Mouse (Mus musculus): ENCODE data around the gene Cask. TPM values are rescaled to one million over a fixed set of nuclear protein-coding genes. Genes with fewer than 3 reads are reported as not detected.

Cask gene
- polyA plus RNA-seq (2012): 0.15 TPM in 1 of 2 replicates, not detected in the other

DNA sequence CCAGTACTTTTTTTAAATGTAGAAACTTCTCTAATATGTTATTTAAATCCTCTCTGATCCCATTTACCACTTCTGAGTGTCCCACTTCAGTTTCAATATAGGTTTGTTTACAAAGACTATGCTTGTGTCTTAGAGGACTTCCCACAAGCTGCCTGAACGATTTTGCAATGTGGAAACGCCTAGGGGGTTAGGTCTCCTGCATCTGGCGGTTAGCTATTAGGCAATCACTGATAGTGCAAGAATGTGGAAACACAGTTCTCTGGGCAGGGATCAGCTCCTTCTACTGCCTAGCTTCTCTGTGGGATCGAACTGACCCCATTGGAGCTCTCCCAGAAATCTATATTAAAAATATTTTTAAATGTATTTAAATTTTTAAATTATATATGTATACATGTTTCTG is at the start of gene Cask:
Cask (minus strand) TSS at position 83 of the 400 bp plus-strand sequence.
- Histone ChIP-seq H3K27me3 (ENCODE audit: control insufficient read depth) (peaks cover 3% of the 10 kb centered on the region; the same call in 1 of the 2 replicates), H3K4me3 (replicated peaks) (no peak within 1 kb of the TSS), H3K9me3 (ENCODE audit: control insufficient read depth, low read length) (peaks cover 4% of the 10 kb centered on the region), H3K4me1 (ENCODE audit: control insufficient read depth) (peaks cover 15% of the 10 kb centered on the region), H3K36me3 (ENCODE audit: control insufficient read depth) (no peaks in the 10 kb centered on the region)
- TF ChIP-seq GATA1 (IDR thresholded peaks at IDR 0.05; ENCODE audit: low read length): no peak
- TF ChIP-seq TAL1 (IDR thresholded peaks at IDR 0.05; ENCODE audit: low read length): no peak

DNA sequence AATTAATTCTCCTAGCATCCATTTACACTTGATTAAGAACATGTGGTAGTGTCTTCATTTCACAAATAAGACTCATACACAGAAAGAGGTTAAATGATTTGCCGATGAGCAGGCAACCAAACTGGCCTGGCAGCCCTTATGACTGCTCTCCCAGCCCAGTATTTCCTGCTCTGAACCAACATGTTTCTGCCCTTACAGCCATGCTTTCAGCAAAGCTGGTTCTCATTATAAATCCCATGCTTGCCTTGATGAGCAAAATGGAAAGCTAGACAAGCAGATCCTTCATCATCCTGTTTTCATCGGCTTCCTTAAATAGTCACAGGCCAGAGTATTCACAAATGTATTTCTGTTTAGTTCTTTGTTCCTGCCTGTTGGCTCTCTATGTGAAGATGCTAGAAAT is 38.8 kb upstream of the Cask start:
- no peaks in the 10 kb centered on the region for H3K4me1 ChIP-seq (ENCODE audit: control insufficient read depth)
- H3K4me3 ChIP-seq (replicated peaks): no peak overlapping the region
- no peaks in the 10 kb centered on the region for H3K9me3 ChIP-seq (ENCODE audit: control insufficient read depth, low read length)
- TF ChIP-seq GATA1 (IDR thresholded peaks at IDR 0.05; ENCODE audit: low read length) (no peak), TAL1 (IDR thresholded peaks at IDR 0.05; ENCODE audit: low read length) (no peak)
- H3K27me3 ChIP-seq (ENCODE audit: control insufficient read depth): no peaks in the 10 kb centered on the region
- H3K36me3 ChIP-seq (ENCODE audit: control insufficient read depth): no peaks in the 10 kb centered on the region

DNA sequence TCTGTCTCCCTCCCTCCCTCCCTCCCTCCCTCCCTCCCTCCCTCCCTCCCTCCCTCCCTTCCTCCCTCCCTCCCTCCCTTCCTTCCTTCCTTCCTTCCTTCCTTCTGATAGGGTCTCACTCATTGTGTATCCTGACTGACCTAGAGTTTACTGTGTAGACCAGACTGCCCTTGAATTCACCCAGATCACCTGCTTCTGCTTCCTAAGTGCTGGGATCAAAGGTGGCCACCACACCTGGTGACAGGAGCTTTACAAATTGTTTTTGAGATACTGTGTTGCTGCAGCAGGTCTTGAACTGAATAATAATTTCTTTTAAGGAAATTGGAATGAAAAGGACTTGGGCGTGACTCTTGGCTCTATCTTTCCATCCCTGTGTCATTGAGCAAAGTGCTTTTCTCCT is 33.2 kb upstream of the Cask start:
- Histone ChIP-seq H3K4me3 (replicated peaks) (no peak overlapping the region), H3K27me3 (ENCODE audit: control insufficient read depth) (no peaks in the 10 kb centered on the region), H3K9me3 (ENCODE audit: control insufficient read depth, low read length) (no peaks in the 10 kb centered on the region), H3K36me3 (ENCODE audit: control insufficient read depth) (no peaks in the 10 kb centered on the region), H3K4me1 (ENCODE audit: control insufficient read depth) (no peaks in the 10 kb centered on the region)
- TF ChIP-seq GATA1 (IDR thresholded peaks at IDR 0.05; ENCODE audit: low read length) (no peak), TAL1 (IDR thresholded peaks at IDR 0.05; ENCODE audit: low read length) (no peak)

DNA sequence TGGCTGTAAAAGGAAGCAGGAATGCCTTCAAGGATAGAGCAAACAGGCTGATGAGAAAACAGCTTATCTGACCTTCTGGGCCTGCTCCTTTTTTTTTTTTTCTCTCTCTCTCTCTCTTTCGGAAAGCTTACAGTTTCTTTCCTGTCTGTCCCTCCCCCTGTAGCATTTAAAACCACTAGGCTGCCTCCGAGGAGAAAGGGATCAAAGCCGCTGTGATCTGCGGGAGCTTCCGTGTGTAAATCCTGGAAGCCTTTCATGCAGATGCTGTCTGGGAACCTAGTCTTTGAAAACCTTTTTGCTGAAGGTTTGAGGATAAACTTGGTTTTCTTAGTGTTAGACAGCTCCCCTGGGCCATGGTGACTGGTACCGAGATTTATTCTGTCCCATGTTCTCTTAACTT is 30.8 kb upstream of the Cask start:
- no peaks in the 10 kb centered on the region for H3K27me3 ChIP-seq (ENCODE audit: control insufficient read depth)
- no peak for TF ChIP-seq GATA1 (IDR thresholded peaks at IDR 0.05; ENCODE audit: low read length)
- TF ChIP-seq TAL1 (IDR thresholded peaks at IDR 0.05; ENCODE audit: low read length): no peak
- no peaks in the 10 kb centered on the region for H3K9me3 ChIP-seq (ENCODE audit: control insufficient read depth, low read length)
- H3K4me1 ChIP-seq (ENCODE audit: control insufficient read depth): no peaks in the 10 kb centered on the region
- no peaks in the 10 kb centered on the region for H3K36me3 ChIP-seq (ENCODE audit: control insufficient read depth)
- H3K4me3 ChIP-seq (replicated peaks): no peak overlapping the region

DNA sequence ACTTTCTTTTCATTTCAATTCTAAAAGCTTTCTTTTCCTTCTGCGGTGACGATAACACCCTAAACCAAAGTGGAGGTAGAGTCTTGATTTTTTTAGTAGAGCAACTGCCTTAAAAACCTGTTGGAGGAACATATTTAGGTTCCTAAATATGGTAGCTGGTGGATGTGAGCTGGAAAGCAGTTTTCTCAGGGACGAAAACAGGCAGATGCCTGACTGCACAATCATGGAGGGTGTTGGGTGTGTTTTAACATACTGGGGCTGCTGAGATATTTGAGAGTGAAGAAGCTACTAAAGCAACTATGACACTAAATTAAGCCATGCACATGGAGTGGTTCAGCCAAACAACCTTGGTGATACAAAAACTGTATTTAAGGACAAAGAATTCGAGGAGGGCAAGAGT is 9.0 kb upstream of the Cask start:
- H3K27me3 ChIP-seq (ENCODE audit: control insufficient read depth): no peaks in the 10 kb centered on the region
- H3K36me3 ChIP-seq (ENCODE audit: control insufficient read depth): no peaks in the 10 kb centered on the region
- TF ChIP-seq TAL1 (IDR thresholded peaks at IDR 0.05; ENCODE audit: low read length) (no peak), GATA1 (IDR thresholded peaks at IDR 0.05; ENCODE audit: low read length) (no peak)
- H3K4me1 ChIP-seq (ENCODE audit: control insufficient read depth): no peaks in the 10 kb centered on the region
- no peaks in the 10 kb centered on the region for H3K9me3 ChIP-seq (ENCODE audit: control insufficient read depth, low read length)
- H3K4me3 ChIP-seq (replicated peaks): no peak overlapping the region

DNA sequence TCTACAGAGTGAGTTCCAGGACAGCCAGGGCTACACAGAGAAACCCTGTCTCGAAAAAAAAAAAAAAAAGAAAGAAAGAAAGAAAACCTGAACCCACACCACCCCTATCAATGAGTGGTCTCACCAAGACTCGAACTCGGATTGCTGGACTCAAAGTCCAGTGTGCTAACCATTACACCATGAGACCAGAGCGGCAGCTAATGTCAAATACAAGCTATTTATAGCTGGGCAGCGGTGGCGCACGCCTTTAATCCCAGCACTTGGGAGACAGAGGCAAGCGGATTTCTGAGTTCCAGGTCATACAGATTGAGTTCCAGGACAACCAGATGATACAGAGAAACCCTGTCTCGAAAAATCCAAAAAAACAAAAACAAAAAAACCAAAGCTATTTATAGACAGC is 7.9 kb upstream of the Cask start:
- H3K4me3 ChIP-seq (replicated peaks): no peak overlapping the region
- no peaks in the 10 kb centered on the region for H3K9me3 ChIP-seq (ENCODE audit: control insufficient read depth, low read length)
- H3K36me3 ChIP-seq (ENCODE audit: control insufficient read depth): no peaks in the 10 kb centered on the region
- no peaks in the 10 kb centered on the region for H3K4me1 ChIP-seq (ENCODE audit: control insufficient read depth)
- no peaks in the 10 kb centered on the region for H3K27me3 ChIP-seq (ENCODE audit: control insufficient read depth)
- TF ChIP-seq GATA1 (IDR thresholded peaks at IDR 0.05; ENCODE audit: low read length) (no peak), TAL1 (IDR thresholded peaks at IDR 0.05; ENCODE audit: low read length) (no peak)

DNA sequence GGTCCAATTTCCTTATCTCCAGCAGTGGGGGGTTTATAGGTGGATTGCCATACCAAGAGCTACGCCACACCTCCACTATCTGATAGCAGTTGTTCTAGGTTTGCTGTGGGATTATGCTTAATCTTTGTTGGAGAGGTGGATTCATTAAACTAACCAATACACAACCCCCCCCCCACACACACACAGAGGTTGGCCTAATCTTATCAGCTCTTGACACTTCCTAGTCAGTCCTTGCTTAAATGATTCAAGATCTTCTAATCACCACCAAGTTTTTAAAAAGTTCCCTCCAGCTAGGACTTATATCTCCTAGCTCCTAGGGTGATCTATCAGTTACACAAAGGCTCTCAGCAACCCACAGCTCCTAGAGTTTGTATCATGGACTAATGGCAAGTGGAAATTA is 2.7 kb downstream of the Cask start:
- TF ChIP-seq TAL1 (IDR thresholded peaks at IDR 0.05; ENCODE audit: low read length) (no peak), GATA1 (IDR thresholded peaks at IDR 0.05; ENCODE audit: low read length) (no peak)
- no peak overlapping the region for H3K4me3 ChIP-seq (replicated peaks)
- H3K4me1 ChIP-seq (ENCODE audit: control insufficient read depth): peaks cover 25% of the 10 kb centered on the region
- H3K36me3 ChIP-seq (ENCODE audit: control insufficient read depth): no peaks in the 10 kb centered on the region
- peaks cover 23% of the 10 kb centered on the region for H3K27me3 ChIP-seq (ENCODE audit: control insufficient read depth)
- peaks cover 9% of the 10 kb centered on the region for H3K9me3 ChIP-seq (ENCODE audit: control insufficient read depth, low read length)

DNA sequence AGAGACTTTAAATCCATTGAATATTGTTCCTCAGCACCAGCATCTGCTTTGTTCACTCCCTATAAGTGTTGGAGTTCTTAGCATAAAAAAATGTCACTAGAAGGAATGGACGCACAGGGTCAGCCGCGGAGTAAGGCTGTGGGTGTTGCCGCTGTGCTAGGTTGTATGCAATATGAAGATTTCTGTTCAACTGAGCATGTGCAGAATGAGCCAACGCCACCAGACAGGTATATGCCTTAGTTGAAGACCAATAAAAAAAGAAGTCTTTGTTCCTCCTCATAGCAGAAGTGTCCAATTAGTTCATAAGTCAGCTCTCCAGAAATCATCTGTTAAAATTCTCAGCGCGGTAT is 3.7 kb downstream of the Cask start:
- peaks cover 25% of the 10 kb centered on the region for H3K4me1 ChIP-seq (ENCODE audit: control insufficient read depth)
- peaks cover 23% of the 10 kb centered on the region for H3K27me3 ChIP-seq (ENCODE audit: control insufficient read depth)
- peaks cover 9% of the 10 kb centered on the region for H3K9me3 ChIP-seq (ENCODE audit: control insufficient read depth, low read length)
- H3K36me3 ChIP-seq (ENCODE audit: control insufficient read depth): no peaks in the 10 kb centered on the region
- TF ChIP-seq TAL1 (IDR thresholded peaks at IDR 0.05; ENCODE audit: low read length) (no peak), GATA1 (IDR thresholded peaks at IDR 0.05; ENCODE audit: low read length) (no peak)
- peak overlapping the region; percentile 71 for H3K4me3 ChIP-seq (replicated peaks)

DNA sequence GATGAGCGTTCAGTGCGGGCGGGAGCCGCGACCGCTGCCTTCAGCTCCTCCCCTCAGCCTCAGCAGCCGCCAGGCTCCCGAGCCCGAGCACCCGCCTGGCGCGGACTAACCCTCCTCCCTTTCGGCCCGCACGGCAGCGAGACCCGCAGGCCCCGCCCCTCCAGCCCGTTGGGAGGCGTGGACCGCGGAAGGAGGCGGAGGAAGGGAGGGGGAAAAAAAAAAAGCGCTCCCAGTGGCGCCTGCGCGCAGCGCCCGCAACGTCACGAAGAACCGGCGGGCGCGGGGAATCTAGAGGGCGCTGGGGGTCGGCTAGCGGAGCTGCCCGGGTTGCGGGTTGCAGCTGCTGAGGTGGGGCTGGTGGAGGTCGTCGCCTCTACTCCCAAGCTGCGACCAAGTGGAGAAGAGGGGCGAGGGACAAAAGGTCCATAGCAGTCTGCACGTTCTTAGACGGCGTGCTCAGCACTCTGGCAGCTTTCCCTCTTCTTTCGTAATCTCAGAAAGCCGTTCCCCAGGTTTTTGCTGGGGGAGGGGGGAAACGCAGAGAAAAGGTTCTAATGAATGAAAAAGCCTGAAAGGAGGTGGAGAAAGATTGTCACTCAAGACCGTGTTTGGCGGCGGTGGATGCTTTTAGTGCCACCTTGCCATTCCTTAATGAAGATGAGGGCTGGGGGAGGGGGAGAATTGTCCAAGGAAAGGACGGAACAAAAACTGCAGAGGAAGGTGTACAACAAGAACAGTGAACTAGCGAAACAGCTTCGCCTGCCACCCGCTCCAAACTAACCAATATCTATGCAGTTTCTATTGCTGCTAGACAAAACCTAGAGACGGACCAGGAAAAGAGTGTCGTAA is 4.3 kb downstream of the Cask start:
- Histone ChIP-seq H3K27me3 (ENCODE audit: control insufficient read depth) (peaks cover 23% of the 10 kb centered on the region), H3K4me3 (replicated peaks) (peak overlapping the region; percentile 71), H3K36me3 (ENCODE audit: control insufficient read depth) (no peaks in the 10 kb centered on the region), H3K4me1 (ENCODE audit: control insufficient read depth) (peaks cover 25% of the 10 kb centered on the region), H3K9me3 (ENCODE audit: control insufficient read depth, low read length) (peaks cover 9% of the 10 kb centered on the region)
- no peak for TF ChIP-seq GATA1 (IDR thresholded peaks at IDR 0.05; ENCODE audit: low read length)
